Mouse (Mus musculus): ENCODE measurements around the gene Zfp688. TPM values are rescaled to one million over a fixed set of nuclear protein-coding genes. Genes with fewer than 3 reads are reported as not detected.
"Not testable (repeated sequence)": the region's sequence is repeated elsewhere in the genome, so short reads cannot be mapped to it uniquely, and the experiment has no call there.

The Zfp688 gene
- polyA plus RNA-seq, 1 experiment from 2014 or later, result 29.0 TPM

DNA sequence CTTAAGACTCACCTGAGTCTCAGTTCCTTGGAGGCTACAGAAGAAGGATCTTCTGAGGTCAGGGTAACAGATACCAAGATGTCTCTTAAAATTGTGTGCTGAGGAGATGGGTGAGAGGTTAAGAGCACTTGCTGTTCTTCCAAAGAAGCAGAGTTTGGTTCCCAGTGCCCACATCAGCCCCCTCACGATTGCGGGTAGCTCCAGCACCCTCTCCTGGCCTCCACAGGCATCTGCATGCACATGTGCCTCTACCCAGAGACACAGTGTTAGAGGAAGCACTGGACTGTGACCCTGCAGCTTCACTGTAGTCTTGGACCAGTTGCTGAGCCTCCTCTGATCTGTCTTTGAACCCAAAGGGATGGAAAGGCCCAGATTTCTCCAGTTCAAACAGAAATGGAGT is 18.9 kb downstream of the Zfp688 start:
- 41% methylated on average over 2 of the region's 2 CpGs for whole genome bisulfite sequencing
- H3K36me3 ChIP-seq (replicated peaks), result peaks cover 13% of the 10 kb centered on the region
- H3K9me3 ChIP-seq, result 0 out of 2 replicates have a peak, but pooled peaks cover 5% of the 10 kb centered on the region
- peaks cover 13% of the 10 kb centered on the region for H3K4me1 ChIP-seq
- H3K27ac ChIP-seq (replicated peaks), result no peak overlapping the region
- H3K27me3 ChIP-seq (replicated peaks; ENCODE audit: low read depth, poor library complexity, severe bottlenecking), result no peaks in the 10 kb centered on the region
- H3K4me3 ChIP-seq, result no peak overlapping the region
- no peak for DNase-seq (ENCODE audit: low spot score)

DNA sequence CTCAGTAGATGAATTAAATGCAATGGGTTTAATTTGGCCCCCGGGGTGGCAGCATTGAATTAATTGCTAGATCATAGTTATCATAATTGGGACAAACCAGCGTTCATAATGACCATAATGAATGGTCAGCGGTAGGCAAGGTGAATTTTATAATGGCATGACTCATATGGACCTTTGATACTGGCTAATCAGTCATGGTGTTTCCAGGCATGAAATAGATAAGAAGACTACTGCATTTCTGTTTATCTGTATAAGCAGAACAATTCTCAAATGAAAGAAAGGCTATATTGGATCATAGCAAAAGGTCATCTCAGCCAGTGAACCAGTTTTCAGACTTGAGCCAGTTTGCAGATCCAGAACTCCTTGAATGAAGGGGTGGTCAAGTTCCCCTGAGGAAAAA is 21.5 kb downstream of the Zfp688 start:
- Histone ChIP-seq H3K4me3 (no peak overlapping the region), H3K9me3 (0 out of 2 replicates have a peak, but pooled peaks cover 5% of the 10 kb centered on the region), H3K27ac (replicated peaks) (no peak overlapping the region), H3K36me3 (replicated peaks) (peaks cover 12% of the 10 kb centered on the region), H3K4me1 (no peaks in the 10 kb centered on the region), H3K27me3 (replicated peaks; ENCODE audit: low read depth, poor library complexity, severe bottlenecking) (no peaks in the 10 kb centered on the region)
- WGBS, result 68% methylated on average over 3 of the region's 3 CpGs
- no peak for DNase-seq (ENCODE audit: low spot score)

DNA sequence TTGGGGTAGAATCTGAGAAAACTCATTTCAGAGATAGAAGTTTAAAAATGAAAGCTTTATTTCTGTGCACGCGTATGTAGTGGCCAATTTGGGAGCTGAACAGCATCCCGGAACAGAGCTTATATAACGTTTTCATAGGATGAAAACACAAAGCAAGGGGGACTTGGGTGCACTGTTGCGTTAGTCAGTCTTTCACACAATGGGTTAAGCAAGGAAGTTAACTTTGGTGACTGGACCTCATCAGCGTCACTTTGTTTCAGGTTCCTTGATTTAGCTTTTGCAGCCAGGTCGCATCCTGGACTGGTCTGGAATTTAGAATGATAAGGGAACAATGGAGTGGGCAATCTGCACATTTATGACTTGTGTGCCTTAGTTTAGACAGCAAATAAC is 27.9 kb downstream of the Zfp688 start:
- peaks cover 19% of the 10 kb centered on the region for H3K4me1 ChIP-seq
- no peaks in the 10 kb centered on the region for H3K9me3 ChIP-seq
- DNase-seq (ENCODE audit: low spot score), result no peak
- H3K4me3 ChIP-seq, result peak overlapping the region; percentile 80
- H3K27me3 ChIP-seq (replicated peaks; ENCODE audit: low read depth, poor library complexity, severe bottlenecking), result no peaks in the 10 kb centered on the region
- H3K27ac ChIP-seq (replicated peaks), result peak overlapping the region; percentile 91
- peaks cover 21% of the 10 kb centered on the region for H3K36me3 ChIP-seq (replicated peaks)
- WGBS, result 37% methylated on average over 7 of the region's 7 CpGs

DNA sequence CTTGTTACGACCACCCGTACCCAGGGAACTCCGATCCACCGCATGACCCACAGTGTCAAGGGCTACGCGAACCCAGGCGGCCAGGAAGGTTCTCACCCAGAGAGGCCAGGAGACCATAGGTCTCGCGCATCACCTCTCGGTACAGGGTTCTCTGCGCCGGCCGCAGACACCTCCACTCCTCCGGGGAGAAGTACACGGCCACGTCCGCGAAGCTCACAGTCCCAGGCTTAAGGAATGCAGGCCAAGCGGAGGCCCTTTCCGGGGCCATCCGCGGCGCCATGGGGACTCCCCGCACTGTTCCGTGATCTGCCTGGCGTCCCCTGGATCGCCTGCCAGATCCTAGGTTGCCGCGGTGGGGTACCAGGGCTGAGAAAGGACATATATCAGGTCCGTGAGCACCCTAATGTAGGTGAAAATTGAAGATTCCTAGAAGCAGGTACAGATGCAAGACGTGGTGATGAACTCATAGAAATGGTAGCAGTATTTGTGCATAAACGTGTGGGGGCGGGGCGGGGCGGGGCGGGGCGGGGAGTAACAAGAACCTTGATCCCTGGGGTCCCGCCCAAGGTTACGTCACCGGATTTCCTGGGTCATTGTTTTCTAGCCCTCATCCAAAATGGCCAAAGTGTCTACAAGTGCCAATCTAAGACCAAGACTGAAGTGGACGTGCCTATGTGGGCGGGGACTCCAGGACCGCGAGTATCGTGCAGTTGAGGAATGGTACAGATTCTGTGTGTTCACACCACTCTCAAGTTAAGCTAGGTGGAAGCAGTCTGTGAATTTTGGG is 28.5 kb downstream of the Zfp688 start, which contains the start of gene E430018J23Rik:
Gene E430018J23Rik, minus strand, starts transcription at position 473 of the 787 bp plus-strand sequence.
- WGBS, result 1% methylated on average over 45 of the region's 45 CpGs
- H3K27me3 ChIP-seq (replicated peaks; ENCODE audit: low read depth, poor library complexity, severe bottlenecking), result no peaks in the 10 kb centered on the region

DNA sequence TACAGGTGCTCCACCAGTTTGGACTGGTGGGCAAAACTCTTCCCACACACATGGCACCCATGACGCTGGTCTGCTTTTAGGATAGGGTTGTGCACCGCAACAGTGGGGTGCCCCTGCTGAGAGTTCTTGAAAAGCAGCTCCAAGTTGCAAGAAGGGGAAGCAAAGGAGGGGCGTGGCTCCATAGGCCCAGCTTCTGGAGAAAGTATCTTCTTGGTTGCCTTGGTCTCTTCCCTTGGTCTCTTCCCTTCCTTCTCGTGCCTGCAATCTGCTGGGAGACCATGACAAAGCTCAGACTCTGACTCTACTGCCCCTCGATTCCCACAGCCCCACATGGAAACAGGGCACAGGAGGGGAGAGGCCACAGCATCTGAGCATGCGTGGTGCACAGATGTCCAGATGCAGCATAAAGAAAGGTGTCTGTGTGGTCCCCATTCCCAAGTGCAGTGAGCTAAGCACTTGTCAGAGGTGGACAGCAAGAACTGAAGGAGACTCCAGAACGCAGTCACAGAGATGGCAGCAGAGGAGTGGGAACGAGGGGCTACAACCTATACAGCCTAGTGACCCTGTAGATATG is 29.5 kb downstream of the Zfp688 start:
- Histone ChIP-seq H3K4me3 (peak overlapping the region; percentile 80), H3K27ac (replicated peaks) (no peak overlapping the region; the same call in 1 of the 2 replicates), H3K36me3 (replicated peaks) (peaks cover 21% of the 10 kb centered on the region), H3K9me3 (no peaks in the 10 kb centered on the region), H3K4me1 (peaks cover 19% of the 10 kb centered on the region), H3K27me3 (replicated peaks; ENCODE audit: low read depth, poor library complexity, severe bottlenecking) (no peaks in the 10 kb centered on the region)
- no peak for DNase-seq (ENCODE audit: low spot score)
- 84% methylated on average over 8 of the region's 8 CpGs for WGBS

More for the DNA sequence above, 28.5 kb downstream of the Zfp688 start, which contains the start of gene E430018J23Rik:
- peak; percentile 95 for DNase-seq (ENCODE audit: low spot score)
- Histone ChIP-seq H3K4me3 (peak within 1 kb of the TSS; percentile 80), H3K4me1 (peaks cover 19% of the 10 kb centered on the region), H3K36me3 (replicated peaks) (peaks cover 21% of the 10 kb centered on the region), H3K27ac (replicated peaks) (peak within 1 kb of the TSS; percentile 91), H3K9me3 (no peaks in the 10 kb centered on the region)

DNA sequence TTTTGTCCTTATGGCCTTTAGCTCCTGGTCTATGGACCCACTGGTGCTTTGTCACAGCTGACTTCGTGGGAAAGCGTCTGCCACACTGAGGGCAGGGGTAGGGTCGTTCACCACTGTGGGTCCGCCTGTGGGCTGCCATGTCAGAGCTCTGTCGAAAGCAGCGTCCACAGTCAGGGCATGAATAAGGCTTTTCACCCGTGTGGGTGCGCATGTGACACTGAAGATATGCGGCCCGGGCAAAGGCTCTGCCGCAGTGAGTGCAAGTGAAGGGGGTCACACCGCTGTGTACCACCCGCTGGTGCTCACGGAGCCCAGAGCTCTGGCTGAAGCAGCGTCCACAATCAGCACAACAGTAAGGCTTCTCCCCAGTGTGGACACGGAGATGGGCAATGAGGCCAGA is 30.3 kb downstream of the Zfp688 start:
- DNase-seq (ENCODE audit: low spot score), result no peak
- 96% methylated on average over 16 of the region's 16 CpGs for WGBS
- peaks cover 22% of the 10 kb centered on the region for H3K4me1 ChIP-seq
- H3K9me3 ChIP-seq, result no peaks in the 10 kb centered on the region
- no peaks in the 10 kb centered on the region for H3K27me3 ChIP-seq (replicated peaks; ENCODE audit: low read depth, poor library complexity, severe bottlenecking)
- peaks cover 21% of the 10 kb centered on the region for H3K36me3 ChIP-seq (replicated peaks)
- no peak overlapping the region for H3K27ac ChIP-seq (replicated peaks)
- 0 out of 2 replicates have a peak overlapping the region, but pooled peaks have one; percentile 4 for H3K4me3 ChIP-seq

DNA sequence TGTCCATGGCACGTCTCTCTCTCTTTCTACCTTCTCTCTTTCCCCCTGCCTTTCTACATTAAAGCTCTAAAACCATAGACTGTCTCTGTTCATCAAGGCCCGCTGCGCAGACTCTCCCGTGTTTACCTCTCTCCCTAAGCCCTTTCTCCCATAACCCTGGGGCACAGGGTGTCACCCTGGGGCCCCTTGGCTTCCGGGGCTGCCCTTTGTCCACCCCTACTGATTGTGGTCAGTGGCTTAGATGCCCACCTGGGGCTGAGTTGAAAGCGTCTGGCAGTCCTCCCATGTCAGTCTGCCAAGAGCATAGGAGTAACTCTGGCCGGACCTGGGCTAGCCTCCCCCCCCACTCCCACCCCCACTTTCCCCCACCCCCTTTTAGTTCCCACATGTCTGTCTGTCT is 31.6 kb downstream of the Zfp688 start:
- 78% methylated on average over 7 of the region's 7 CpGs for WGBS
- Histone ChIP-seq H3K4me3 (no peak overlapping the region; the same call in 1 of the 2 replicates), H3K36me3 (replicated peaks) (peaks cover 25% of the 10 kb centered on the region)

DNA sequence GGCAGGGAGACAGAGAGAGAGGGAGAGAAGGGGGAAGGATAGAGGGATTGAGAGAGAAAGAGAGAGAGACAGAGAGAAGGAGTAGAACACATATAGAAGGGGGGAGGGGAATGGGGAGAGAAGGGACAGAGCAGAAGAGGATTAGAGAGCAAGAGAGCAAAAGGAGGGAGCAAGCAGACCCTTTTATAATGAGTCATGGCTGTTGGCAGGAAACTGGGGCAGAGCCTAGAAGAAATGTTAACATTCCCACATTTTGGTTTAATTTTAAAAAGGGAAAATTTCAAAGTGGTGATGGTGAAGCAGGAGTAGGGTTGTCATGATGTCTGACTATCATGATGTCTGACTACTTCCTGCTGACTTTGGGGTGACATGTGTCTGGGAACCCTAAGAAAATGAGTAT is 33.7 kb downstream of the Zfp688 start:
- H3K4me3 ChIP-seq; H3K27me3 ChIP-seq (replicated peaks; ENCODE audit: low read depth, poor library complexity, severe bottlenecking); H3K27ac ChIP-seq (replicated peaks); DNase-seq (ENCODE audit: low spot score): not testable (repeated sequence)
- Histone ChIP-seq H3K36me3 (replicated peaks) (peaks cover 46% of the 10 kb centered on the region), H3K4me1 (peaks cover 17% of the 10 kb centered on the region), H3K9me3 (peaks cover 13% of the 10 kb centered on the region)

More for the DNA sequence above, 31.6 kb downstream of the Zfp688 start:
- DNase-seq (ENCODE audit: low spot score), result no peak
- Histone ChIP-seq H3K9me3 (peaks cover 4% of the 10 kb centered on the region), H3K27me3 (replicated peaks; ENCODE audit: low read depth, poor library complexity, severe bottlenecking) (no peaks in the 10 kb centered on the region), H3K27ac (replicated peaks) (no peak overlapping the region), H3K4me1 (peaks cover 25% of the 10 kb centered on the region)

DNA sequence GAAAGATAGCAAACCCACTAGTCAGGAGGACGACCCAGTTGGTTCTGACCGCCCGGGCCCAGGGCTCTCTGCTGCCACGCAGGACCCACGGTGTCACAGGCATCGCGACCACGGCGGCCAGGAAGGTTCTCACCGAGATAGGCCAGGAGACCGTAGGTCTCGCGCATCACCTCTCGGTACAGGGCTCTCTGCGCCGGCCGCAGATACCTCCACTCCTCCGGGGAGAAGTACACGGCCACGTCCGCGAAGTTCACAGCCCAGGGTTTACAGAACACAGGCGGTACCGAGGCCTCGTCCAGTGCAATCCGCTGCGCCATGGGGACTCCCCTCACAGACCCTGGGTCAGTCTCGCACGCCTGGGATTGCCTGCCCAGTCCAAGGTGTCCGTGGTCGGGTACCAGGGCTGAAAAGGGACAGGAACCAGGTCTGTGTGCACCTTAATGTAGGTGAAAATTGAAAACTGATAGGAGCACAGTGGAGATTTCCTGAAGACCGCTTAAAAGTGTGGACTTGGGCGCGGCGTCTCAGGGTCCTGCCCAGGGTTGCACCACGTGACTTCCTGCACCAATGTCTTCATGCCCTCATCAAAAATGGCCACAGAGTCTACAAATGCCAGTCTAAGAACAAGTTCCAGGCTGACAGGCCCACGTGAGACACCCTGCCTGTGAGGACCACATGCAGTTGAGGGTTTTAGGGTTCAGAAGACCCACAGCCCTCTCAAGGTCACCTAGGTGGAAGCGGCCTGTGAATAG is 35.1 kb downstream of the Zfp688 start, which contains the start of gene 9130019O22Rik:
Gene 9130019O22Rik, minus strand, starts transcription at position 526 of the 752 bp plus-strand sequence.
- peak within 1 kb of the TSS; percentile 78 for H3K27ac ChIP-seq (replicated peaks)

DNA sequence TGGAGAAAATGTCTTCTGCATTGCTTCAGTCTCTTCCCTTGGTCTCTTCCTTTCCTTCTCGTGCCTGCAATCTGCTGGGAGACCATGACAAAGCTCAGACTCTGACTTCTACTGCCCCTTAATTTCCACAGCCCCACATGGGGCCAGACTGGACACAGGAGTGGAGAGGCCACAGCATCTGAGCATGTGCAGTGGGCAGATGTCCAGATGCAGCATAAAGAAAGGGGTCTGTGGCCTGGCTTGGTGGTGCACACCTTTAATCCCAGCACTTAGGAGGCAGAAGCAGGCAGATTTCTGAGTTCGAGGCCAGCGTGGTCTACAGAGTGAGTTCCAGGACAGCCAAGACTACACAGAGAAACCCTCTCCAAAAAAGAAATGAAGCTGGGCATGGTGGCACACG is 36.3 kb downstream of the Zfp688 start:
- peaks cover 38% of the 10 kb centered on the region for H3K36me3 ChIP-seq (replicated peaks)
- not testable (repeated sequence) for H3K27me3 ChIP-seq (replicated peaks; ENCODE audit: low read depth, poor library complexity, severe bottlenecking); DNase-seq (ENCODE audit: low spot score); H3K4me3 ChIP-seq; H3K4me1 ChIP-seq; H3K27ac ChIP-seq (replicated peaks)
- H3K9me3 ChIP-seq, result peaks cover 19% of the 10 kb centered on the region
- 91% methylated on average over 4 of the region's 4 CpGs for WGBS

More for the DNA sequence above, 35.1 kb downstream of the Zfp688 start, which contains the start of gene 9130019O22Rik:
- Histone ChIP-seq H3K4me3 (peak within 1 kb of the TSS; percentile 67), H3K27me3 (replicated peaks; ENCODE audit: low read depth, poor library complexity, severe bottlenecking) (no peaks in the 10 kb centered on the region), H3K9me3 (peaks cover 19% of the 10 kb centered on the region), H3K36me3 (replicated peaks) (peaks cover 49% of the 10 kb centered on the region), H3K4me1 (peaks cover 7% of the 10 kb centered on the region)
- 15% methylated on average over 38 of the region's 38 CpGs for WGBS
- peak; percentile 80 for DNase-seq (ENCODE audit: low spot score)

DNA sequence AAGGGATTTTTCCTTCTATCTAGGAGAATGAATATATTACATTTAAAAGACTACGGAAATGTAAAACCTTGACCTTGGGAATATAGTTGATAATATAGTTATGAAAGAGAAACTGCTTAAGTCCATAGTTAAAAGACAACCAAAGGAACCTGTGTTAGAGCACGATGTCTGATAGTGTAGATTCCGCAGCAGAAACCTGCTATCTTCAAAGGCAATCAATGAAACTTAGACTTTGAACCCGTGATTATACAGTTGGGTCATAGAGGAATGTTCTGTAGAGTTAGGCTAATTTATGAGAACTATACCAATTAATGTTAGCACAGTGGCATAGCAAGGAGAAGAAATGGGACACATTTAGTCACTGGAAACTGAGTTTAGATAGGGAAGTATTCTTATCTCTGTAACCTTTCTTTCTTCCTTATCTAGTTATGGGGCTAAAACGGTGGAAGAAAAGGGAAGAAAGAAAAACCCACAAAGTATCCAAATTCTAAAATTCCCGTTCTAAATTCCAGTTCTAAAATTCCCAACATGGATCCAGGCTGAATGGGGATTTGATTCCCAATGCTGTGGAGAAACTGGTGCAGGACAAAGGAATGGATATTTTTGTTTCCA is 43.5 kb downstream of the Zfp688 start:
- 76% methylated on average over 6 of the region's 6 CpGs for WGBS
- H3K27me3 ChIP-seq (replicated peaks; ENCODE audit: low read depth, poor library complexity, severe bottlenecking), result no peaks in the 10 kb centered on the region
- no peak overlapping the region for H3K4me3 ChIP-seq
- DNase-seq (ENCODE audit: low spot score), result no peak
- peaks cover 9% of the 10 kb centered on the region for H3K4me1 ChIP-seq
- no peak overlapping the region for H3K27ac ChIP-seq (replicated peaks)
- H3K36me3 ChIP-seq (replicated peaks), result peaks cover 24% of the 10 kb centered on the region
- peaks cover 13% of the 10 kb centered on the region for H3K9me3 ChIP-seq
